ENCODE assay signal across 17 mouse cellular contexts in the genomic region with DNA sequence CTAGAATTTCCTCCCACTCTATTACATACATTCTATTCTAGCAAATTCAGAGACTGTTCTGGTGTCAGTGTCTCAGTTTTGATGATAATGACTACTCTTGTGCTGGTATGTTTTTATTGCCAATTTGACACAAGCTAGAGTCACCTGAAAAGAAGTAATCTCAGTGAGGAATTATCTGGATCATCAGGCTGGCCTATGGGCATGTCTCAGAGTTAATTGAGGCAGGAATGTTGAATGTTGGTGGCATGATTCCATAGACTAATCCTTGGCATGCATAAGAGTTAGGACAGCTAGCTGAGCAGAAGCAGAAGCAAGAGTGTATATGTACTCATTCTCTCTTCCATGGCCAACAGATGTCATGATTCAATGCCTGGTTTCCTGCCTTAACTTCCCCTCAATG. TPM values are rescaled to one million over a fixed set of nuclear protein-coding genes. Genes with fewer than 3 reads are reported as not detected.
"Had no signal": no experiment of that assay in that cellular context is flagged by ENCODE, and none has a peak within 500 bp of the region (broad histone marks: within the 10 kb centered on the region; RNA-seq: fewer than 3 reads in every experiment).

No protein-coding gene starts in this region.

- DNase-seq: retina, postnatal 1 day; right cerebral cortex, adult 18-20 months; right cerebral cortex, postnatal 14 days; right cerebral cortex, postnatal 25 days; right cerebral cortex, postnatal 4 days; spleen, adult 18-20 months; thymus, adult 18-20 months; thymus, adult 2 months; thymus, postnatal 14 days; thymus, postnatal 25 days; thymus, postnatal 36 days; thymus, postnatal 4 days had no signal

- H3K9me3 ChIP-seq: neural tube, embryonic 13.5 days; neural tube, embryonic 15.5 days; stomach, embryonic 15.5 days had no signal

- H3K4me1 ChIP-seq: neural tube, embryonic 13.5 days; neural tube, embryonic 15.5 days; stomach, embryonic 15.5 days had no signal

- H3K27ac ChIP-seq: neural tube, embryonic 13.5 days; neural tube, embryonic 15.5 days; stomach, embryonic 15.5 days; stomach, postnatal 0 days had no signal

- H3K4me2 ChIP-seq: neural tube, embryonic 13.5 days; neural tube, embryonic 15.5 days; stomach, embryonic 15.5 days had no signal

- H3K9ac ChIP-seq: neural tube, embryonic 13.5 days; neural tube, embryonic 15.5 days; stomach, embryonic 15.5 days had no signal

- H3K36me3 ChIP-seq: neural tube, embryonic 13.5 days; neural tube, embryonic 15.5 days; stomach, embryonic 15.5 days had no signal

- H3K27me3 ChIP-seq: neural tube, embryonic 13.5 days; neural tube, embryonic 15.5 days; stomach, embryonic 15.5 days had no signal

- H3K4me3 ChIP-seq: neural tube, embryonic 13.5 days; neural tube, embryonic 15.5 days; stomach, embryonic 15.5 days had no signal

RNA-seq across cellular contexts. Expression of gene Tpd52l1, which starts 27.8 kb away (rescaled TPM):
- total RNA-seq: neutrophil, adult 5-6 weeks had no signal
